Mouse (Mus musculus) mesoderm, embryonic 11.5 days (tissue): ENCODE data around the gene Cnga3.

Experiments used
- DNase-seq: peaks from one replicate; pipeline ENCODE4 v3.0.0-alpha.2; 2012; ENCODE audit warnings: low read depth, low spot score

Cnga3 gene

DNA sequence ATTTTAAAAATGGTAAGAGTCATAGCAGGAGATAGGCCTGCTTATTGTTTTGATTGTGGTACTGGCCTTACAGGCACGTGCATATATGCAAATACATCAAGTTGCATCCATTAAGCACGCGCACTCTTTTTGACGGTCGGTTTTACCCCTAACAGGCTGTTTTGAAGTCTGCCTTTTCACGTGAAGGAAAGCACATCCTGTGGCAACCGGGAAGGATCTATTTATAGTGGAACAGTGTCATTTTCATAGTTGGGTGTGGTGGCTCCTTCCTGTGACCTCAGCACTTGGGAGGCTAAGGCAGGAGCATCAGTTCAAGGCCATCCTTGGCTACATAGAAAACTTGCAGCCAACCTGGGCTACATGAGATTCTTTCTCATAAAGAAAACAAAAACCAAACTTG lies 72.3 kb downstream of the Cnga3 start:
- DNase-seq: no peak

DNA sequence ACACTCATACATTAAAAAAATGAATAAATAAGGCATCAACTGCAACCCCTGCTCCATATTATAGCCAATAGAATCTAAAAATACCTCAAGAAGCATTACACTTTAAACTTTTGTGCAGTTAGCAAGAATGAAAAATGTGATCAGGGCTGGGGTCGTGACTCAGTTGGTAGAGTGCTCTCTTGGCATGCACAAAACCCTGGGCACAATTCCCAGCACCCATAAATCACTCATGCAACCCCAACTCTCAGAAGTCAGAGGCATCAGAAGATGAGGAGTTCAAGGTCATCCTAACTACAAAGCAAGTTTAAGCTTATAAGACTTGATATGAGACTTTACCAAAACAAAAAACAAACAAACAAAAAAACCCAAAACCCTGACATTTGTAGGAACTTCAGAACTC lies 73.5 kb downstream of the Cnga3 start:
- DNase-seq: no peak

DNA sequence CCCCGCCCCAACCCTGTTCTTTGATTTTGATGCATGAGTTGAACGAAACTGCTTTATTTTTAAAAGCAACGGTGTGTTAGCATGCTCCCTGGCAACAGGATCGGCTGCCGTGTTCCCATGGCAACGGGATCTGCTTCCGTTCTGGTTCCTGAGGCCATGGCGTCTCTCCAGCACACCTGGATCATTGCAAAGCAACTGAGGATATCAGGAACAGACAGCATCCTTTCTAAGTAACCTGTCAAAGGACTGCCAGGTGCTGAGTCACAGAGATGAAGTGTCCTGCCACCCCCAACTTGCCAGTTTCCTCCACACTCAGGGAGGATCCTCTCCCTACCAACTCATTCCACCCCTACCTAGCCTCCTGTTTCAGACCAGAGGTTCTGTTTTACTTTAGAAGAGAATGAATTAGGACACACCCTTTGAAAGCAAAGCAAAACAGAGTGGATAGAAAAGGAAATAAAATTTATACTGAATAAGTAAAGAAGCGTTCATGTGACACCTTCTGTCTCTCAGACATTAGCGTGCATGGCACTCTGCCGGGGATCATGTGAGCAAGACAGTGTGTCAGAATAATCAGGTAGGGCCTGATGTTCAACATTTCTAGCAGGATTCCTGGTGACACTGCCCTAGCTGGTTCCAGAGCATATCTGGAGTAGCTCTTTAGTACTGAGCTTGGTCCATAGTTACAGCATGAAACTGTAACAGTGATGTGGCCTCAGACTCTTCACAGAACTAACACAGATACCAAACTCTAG lies 74.1 kb downstream of the Cnga3 start:
- DNase-seq: peak; percentile 23

DNA sequence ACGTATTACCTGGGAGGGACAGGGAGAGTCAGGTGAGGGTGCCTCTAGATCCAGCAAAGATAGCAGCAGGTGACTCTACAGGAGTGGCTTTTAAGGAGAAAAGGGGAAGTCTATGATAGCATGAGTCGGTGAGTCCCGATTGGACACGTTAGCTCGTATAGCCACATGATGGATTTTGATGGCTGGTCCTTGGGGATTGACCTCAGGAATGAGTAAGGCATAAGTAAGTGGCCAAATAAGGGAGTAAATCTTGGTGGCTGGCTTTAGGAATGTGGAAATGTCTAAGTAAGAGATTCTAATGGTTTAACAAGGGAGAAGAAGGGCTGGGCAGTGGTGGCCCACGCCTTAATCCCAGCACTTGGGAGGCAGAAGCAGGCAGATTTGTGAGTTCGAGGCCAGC lies 74.7 kb downstream of the Cnga3 start:
- no peak for DNase-seq

DNA sequence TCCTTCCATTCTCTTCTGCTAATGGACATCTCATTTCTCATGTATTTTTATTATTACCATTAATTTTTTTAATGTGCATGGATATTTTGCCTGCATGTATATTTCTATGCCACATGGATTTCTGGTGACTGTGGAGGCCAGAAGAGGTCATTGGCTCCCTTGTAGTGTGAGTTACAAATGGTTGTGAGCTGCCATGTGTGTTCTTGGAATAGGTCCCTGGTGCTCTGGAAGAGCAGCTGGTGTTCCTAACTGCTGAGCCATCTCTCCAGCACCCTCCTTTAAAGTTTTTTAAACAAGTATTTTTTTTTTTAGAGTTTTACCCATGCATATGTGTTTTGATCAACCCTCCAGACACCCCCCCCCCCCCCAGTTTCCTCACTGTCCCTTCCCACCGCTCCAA lies 82.2 kb downstream of the Cnga3 start:
- no peak for DNase-seq

DNA sequence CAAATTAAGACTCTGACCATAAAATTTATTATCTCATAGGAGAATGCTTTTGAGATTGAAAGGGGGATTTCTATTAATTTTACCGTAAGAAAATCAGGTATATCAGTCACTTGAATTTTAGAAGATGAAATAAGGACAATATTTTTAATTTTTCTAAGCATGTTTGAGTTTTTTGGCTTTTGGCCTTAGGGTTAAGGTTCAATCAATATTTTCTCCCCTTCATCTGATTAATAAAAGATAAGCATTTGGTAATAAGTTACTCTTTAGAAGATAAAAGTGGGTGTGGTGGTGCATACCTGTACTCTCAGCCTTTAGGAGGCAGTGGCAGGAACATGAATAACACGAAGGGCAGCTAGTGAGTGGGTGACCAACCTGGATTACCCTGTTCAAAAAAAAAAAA lies 84.7 kb downstream of the Cnga3 start:
- DNase-seq: no peak

DNA sequence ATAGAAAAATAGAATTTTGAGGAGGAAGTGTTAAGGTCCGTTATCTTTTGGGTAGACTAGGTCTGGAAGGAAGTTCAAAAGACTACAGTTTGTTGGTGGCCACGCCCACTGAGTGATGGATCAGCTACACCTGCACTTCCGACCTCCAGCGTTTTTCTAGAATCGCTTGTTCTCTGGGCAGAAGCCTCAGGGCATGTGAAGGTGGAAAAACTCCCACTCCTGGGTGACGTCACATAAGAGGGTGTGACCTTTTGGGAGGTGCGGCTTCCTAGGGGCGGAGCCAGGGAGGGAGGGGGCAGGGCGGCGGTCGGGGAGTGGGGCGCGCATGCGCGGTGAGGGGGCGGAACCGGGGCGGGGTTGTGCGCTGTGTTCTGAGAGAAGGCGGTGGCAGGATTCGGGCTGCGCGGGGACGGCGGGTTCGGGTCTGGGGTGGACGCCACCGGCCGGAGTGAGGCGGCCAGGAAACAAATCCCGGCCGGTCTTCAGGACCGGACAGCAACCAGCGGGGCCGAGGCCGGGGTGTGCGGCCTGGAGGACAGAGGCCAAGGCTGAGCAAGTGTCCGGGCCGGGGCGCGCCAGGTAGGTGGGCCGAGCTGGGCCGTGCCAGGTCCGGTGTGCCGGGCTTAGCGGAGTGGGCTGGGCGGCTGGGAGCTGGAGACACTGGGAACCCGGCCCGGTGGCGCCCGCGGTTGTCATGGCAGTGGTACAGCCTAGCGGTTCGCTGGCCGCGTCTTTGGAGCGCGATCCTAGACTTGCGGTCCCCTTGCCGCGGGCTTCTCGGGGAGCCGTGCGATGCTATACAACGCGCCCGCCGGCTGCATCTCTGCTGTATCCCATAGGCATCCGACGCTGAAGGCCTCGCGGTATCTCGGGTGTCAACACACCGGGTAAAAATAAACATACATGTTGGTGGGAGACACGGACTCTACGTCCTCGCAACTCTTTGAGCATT lies 85.6 kb downstream of the Cnga3 start, which contains the start of gene Inpp4a:
Inpp4a (plus strand) TSS at position 326 of the 952 bp plus-strand sequence.
- peak; percentile 94 for DNase-seq

DNA sequence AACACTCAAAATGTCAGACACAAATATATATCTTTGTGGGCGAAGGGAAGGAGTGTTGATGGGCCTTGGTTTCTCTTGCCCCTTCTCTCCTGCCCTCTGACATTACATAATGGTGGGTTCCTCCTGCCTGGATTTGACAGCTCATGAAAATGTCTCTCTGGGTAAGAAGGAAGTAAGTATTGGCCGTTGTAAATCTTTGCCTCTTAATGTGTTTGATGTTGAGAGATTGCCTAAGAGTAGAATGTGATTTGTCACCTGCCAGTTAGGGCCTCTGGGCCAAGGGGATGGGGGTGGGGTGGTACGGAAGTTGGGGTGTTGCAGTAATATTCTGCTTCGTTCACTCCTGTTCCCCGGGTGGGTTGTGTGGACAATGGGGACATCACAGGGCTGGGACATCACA lies 86.4 kb downstream of the Cnga3 start:
- DNase-seq: peak; percentile 12

DNA sequence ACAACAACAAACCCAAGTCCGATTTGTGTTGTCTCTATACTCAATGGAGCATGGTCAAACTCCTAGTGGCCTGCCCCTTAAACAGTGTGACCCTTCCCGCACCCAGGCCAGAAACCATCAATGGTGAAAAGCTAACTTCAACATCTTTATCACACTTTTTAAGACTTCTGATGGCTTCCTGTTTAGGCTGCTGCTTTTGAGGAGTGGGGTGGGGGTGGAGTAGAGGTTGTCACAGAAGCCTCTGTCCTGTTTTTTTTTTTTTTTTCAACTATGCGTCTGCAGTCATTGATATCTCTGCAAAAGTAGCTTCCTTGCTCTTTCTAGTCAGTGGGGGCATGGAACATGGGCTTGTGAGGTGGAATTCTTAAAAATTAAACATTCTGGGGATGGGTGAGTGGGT lies 88.6 kb downstream of the Cnga3 start:
- DNase-seq: no peak

DNA sequence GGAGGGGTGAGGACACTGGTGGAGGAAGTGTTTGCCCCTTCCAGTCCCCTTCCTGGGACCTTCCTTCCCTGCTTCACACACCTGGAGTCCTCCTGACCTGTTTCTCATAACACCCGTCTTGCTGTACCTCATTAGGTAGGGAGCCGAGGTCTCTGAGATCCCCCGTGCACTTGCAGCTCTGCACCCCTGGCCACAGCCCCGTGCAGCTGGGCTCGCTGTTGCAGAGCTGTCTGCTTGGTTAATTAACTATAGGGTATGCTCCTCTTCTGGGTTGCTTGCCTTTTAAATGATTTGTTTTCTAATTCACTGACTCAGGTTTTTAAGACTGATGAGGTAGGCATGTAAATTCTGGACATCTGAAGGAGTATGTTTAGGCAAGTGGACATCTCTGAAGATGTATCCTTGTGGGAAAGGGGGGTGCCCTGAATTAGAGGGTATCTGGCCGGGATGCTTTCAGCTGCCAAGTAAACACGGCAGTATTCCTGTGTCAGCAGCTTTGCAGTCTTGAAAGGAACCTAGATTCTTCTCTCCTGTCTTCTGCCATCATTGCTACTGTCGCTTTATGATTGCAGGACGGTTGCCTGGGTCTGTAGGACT lies 91.6 kb downstream of the Cnga3 start:
- no peak for DNase-seq

DNA sequence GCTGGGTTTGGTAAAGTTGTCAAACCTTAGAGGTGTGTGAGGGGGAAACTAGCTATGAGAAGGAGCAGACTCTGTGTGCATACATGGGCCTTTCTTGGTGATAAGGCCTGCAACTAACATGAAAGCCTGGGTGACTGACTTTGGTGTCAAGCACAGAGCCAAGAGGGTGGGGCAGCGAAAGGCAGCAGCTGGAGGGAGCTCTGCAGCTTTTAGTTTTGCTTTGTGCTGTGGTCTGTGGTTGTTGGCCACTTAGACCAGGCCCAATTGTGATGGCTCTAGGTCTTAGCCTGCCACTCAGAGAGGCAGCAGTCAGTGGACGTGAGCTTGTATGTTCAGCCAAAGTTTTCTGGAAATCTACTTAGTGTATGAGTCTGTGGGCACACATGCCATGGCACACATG lies 93.4 kb downstream of the Cnga3 start:
- DNase-seq: no peak

DNA sequence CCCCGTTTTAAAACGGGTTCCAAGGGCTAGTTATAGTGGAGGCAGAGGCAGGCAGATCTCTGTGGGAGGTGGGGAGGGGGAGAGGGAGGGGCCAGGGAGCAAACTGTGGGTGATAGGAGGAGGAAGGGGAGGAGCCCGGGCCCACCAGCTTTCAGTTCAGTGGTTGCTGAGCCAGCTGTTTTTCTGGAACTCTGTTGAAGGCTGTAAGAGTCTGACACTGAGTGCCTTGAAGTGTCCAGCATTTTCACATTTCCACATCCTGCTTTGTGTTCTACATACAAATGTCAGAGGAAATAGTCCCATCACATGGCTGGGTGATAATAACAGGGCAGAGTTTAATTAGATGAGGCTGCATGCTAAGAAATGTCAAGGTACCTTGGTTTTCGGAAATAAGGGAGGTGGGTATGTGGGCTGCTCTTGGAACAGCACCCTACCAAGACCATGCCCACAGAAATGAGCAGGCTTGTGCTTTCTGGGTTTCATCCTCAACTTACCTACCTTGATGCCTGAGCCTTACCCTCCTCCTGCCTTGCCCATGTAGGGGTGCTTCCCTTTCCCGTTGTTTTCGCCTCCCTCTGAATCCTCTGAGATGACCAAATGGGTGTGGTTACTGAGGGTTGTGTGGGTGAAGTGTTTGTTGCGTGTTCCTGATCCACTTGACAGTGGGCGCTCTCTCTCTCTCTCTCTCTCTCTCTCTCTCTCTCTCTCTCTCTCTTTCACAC lies 93.9 kb downstream of the Cnga3 start:
- no peak for DNase-seq

DNA sequence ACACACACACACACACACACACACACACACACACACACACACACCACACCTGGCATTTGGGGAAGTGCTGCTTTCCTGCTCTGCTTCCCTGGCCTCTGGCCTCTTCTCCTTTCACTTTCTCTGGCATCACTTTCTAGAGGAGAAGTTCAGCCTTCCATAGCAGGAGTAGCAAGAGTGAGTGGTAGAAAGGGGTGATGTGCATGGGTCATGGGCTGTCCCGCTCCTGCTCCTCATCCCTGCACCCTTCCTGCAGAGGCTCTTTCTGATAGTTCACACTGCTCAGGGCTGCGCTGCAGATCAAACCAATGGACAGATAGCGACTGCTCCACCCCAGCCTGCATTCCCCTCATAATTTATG lies 94.5 kb downstream of the Cnga3 start:
- no peak for DNase-seq

DNA sequence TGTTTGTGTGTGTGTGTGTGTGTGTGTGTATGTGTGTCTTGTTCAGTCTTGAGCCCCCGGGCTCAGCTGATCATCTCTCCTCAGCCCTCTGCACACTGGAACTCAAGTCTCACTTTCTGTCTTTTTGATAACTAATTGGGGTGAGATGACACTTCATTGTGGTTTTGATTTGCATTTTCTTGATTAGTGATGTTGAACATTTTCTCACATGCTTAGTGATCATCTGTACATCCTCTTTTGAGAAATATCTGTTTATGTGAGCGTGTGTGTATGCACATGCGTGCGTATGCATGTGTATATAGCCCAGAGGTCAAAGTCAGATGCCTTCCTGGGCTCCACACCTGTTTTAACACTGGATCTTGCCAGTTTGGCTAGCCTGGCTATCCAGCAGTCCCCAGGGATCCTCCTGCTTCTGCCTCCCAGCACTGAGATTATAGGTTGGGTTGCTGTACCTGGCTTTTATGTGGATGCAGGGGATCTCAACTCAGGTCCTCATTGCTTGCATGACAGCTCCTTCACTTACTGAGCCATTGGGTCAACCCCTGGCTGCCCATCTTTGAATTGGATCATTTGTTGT lies 95.8 kb downstream of the Cnga3 start:
- no peak for DNase-seq
